9 mouse cellular contexts compared by ENCODE assay signal in genomic region chr5:115799016-115799894, GRCm38 (mm10). TPM values are rescaled to one million over a fixed set of nuclear protein-coding genes. Genes with fewer than 3 reads are reported as not detected.
DNase-seq lines count a peak whose midpoint lies in the region; ATAC-seq and TF ChIP-seq lines count a peak whose summit lies in the region.
"Had no signal": no experiment of that assay in that cellular context is flagged by ENCODE, and none has a peak within 500 bp of the region (broad histone marks: within the 10 kb centered on the region; RNA-seq: fewer than 3 reads in every experiment).

No protein-coding gene starts in this region.

- TF ChIP-seq POLR2A in cortical plate, adult 2 months (IDR thresholded peaks at IDR 0.05; ENCODE audit: extremely low read depth, insufficient read depth, low read length) = no peak

- WGBS in hindbrain, embryonic 16.5 days = 68% methylated on average over 15 of the region's 15 CpGs
- 73% methylated on average over 15 of the region's 15 CpGs for WGBS in hindbrain, embryonic 14.5 days
- 33% methylated on average over 15 of the region's 15 CpGs for WGBS in liver, embryonic 13.5 days (ENCODE audit: insufficient replicate concordance)

- no peaks in the 10 kb centered on the region for H3K36me3 ChIP-seq in hindbrain, embryonic 16.5 days (ENCODE audit: control insufficient read depth, insufficient read depth, low read length)
- no peaks in the 10 kb centered on the region for H3K36me3 ChIP-seq in hindbrain, embryonic 14.5 days (replicated peaks; ENCODE audit: control insufficient read depth, insufficient read depth)
- H3K36me3 ChIP-seq in liver, embryonic 13.5 days = no peaks in the 10 kb centered on the region
- H3K36me3 ChIP-seq: midbrain, embryonic 12.5 days had no signal

- no peaks in the 10 kb centered on the region for H3K4me1 ChIP-seq in hindbrain, embryonic 16.5 days (ENCODE audit: control insufficient read depth, insufficient read depth, low read depth, low read length)
- 0 out of 2 replicates have a peak, but pooled peaks cover 4% of the 10 kb centered on the region for H3K4me1 ChIP-seq in hindbrain, embryonic 14.5 days (replicated peaks; ENCODE audit: control insufficient read depth, insufficient read depth, low read length)
- no peaks in the 10 kb centered on the region for H3K4me1 ChIP-seq in cortical plate, adult 2 months (ENCODE audit: control insufficient read depth, insufficient read depth, low read length)
- H3K4me1 ChIP-seq in liver, embryonic 13.5 days (replicated peaks) = no peaks in the 10 kb centered on the region; the same call in 1 of the 2 replicates

- no peak overlapping the region for H3K9ac ChIP-seq in hindbrain, embryonic 16.5 days (ENCODE audit: low read depth, low read length)
- no peak overlapping the region for H3K9ac ChIP-seq in hindbrain, embryonic 14.5 days
- no peak overlapping the region for H3K9ac ChIP-seq in liver, embryonic 13.5 days
- H3K9ac ChIP-seq: midbrain, embryonic 12.5 days had no signal

- no peak overlapping the region for H3K27ac ChIP-seq in hindbrain, embryonic 16.5 days (ENCODE audit: low read depth, low read length)
- H3K27ac ChIP-seq in hindbrain, embryonic 14.5 days = no peak overlapping the region
- H3K27ac ChIP-seq in cortical plate, adult 2 months (ENCODE audit: insufficient read depth, low read length) = no peak overlapping the region
- no peak overlapping the region for H3K27ac ChIP-seq in liver, embryonic 13.5 days
- H3K27ac ChIP-seq: midbrain, embryonic 12.5 days had no signal

- no peak overlapping the region for H3K4me3 ChIP-seq in hindbrain, embryonic 16.5 days (ENCODE audit: low read length)
- no peak overlapping the region for H3K4me3 ChIP-seq in hindbrain, embryonic 14.5 days (replicated peaks; ENCODE audit: low read length)
- H3K4me3 ChIP-seq in cortical plate, adult 2 months (ENCODE audit: insufficient read depth, low read length) = 0 out of 2 replicates have a peak overlapping the region, but pooled peaks have one; percentile 9
- peak overlapping the region; percentile 14 for H3K4me3 ChIP-seq in liver, embryonic 13.5 days (replicated peaks)
- H3K4me3 ChIP-seq: midbrain, embryonic 12.5 days had no signal

- DNase-seq in hindbrain, embryonic 14.5 days (ENCODE audit: low spot score) = no peak
- DNase-seq in Muller cell, postnatal 12 days (ENCODE audit: inconsistent ontology term) = peak; percentile 29
- DNase-seq in liver, embryonic 13.5 days = no peak
- no peak for DNase-seq in right cerebral cortex, postnatal 25 days
- no peak for DNase-seq in layer of hippocampus, adult 18-20 months (ENCODE audit: low spot score in 2 of 2)
- DNase-seq in cerebellum, adult 18-20 months = no peak

- H3K4me2 ChIP-seq in hindbrain, embryonic 16.5 days (ENCODE audit: low read length) = peak overlapping the region; percentile 17; the same call in 1 of the 2 replicates
- H3K4me2 ChIP-seq in hindbrain, embryonic 14.5 days (replicated peaks) = no peak overlapping the region; the same call in 1 of the 2 replicates
- H3K4me2 ChIP-seq in liver, embryonic 13.5 days = peak overlapping the region; percentile 29
- H3K4me2 ChIP-seq: midbrain, embryonic 12.5 days had no signal

- no peak for ATAC-seq in hindbrain, embryonic 16.5 days
- no peak for ATAC-seq in hindbrain, embryonic 14.5 days (ENCODE audit: low FRiP score)
- no peak for ATAC-seq in liver, embryonic 13.5 days (ENCODE audit: low read depth)

- TF ChIP-seq CTCF in cortical plate, adult 2 months (IDR thresholded peaks at IDR 0.05; ENCODE audit: extremely low read depth, insufficient read depth, low read length) = no peak

- no peaks in the 10 kb centered on the region for H3K27me3 ChIP-seq in hindbrain, embryonic 16.5 days (replicated peaks; ENCODE audit: control insufficient read depth, insufficient read depth, low read length)
- H3K27me3 ChIP-seq in hindbrain, embryonic 14.5 days (ENCODE audit: control insufficient read depth, insufficient read depth, low read length) = no peaks in the 10 kb centered on the region
- H3K27me3 ChIP-seq in liver, embryonic 13.5 days = no peaks in the 10 kb centered on the region
- H3K27me3 ChIP-seq: midbrain, embryonic 12.5 days had no signal

- no peaks in the 10 kb centered on the region for H3K9me3 ChIP-seq in hindbrain, embryonic 16.5 days (ENCODE audit: control insufficient read depth, low read length)
- no peaks in the 10 kb centered on the region for H3K9me3 ChIP-seq in hindbrain, embryonic 14.5 days (ENCODE audit: control insufficient read depth, low read length)
- no peaks in the 10 kb centered on the region for H3K9me3 ChIP-seq in liver, embryonic 13.5 days (replicated peaks)
- H3K9me3 ChIP-seq: midbrain, embryonic 12.5 days had no signal

RNA-seq across cellular contexts. Expression of gene Cit, which starts 45.8 kb away (rescaled TPM):
- polyA plus RNA-seq in hindbrain, embryonic 16.5 days (2015; fragmentation: Nextera tagmentation; extraction: Ambion mirVana) = 32.0 and 39.8 TPM in 2 replicates
- polyA plus RNA-seq in hindbrain, embryonic 14.5 days (2014; fragmentation: Nextera tagmentation; extraction: Ambion mirVana) = 27.0 and 27.5 TPM in 2 replicates
- polyA plus RNA-seq in cortical plate, adult 2 months (2012; rRNA removed) = 71.9 and 75.4 TPM in 2 replicates
- polyA plus RNA-seq in liver, embryonic 13.5 days (2015; fragmentation: Nextera tagmentation; extraction: Ambion mirVana) = 39.4 and 41.3 TPM in 2 replicates
- 10 to 100 TPM; 59.8 to 72.5 TPM for total RNA-seq in layer of hippocampus, adult 18-20 months (2021)

Comparison
In these comparisons a context has a peak if more than half of its experiments do, and no peak if none do; other contexts are left out.
1. H3K4me3 ChIP-seq: peak in cortical plate, adult 2 months (single experiment) and liver, embryonic 13.5 days (single experiment); none in hindbrain, embryonic 16.5 days (single experiment) and hindbrain, embryonic 14.5 days (single experiment).